Comparison of ENCODE assay signal across 19 mouse cellular contexts in the genomic region with DNA sequence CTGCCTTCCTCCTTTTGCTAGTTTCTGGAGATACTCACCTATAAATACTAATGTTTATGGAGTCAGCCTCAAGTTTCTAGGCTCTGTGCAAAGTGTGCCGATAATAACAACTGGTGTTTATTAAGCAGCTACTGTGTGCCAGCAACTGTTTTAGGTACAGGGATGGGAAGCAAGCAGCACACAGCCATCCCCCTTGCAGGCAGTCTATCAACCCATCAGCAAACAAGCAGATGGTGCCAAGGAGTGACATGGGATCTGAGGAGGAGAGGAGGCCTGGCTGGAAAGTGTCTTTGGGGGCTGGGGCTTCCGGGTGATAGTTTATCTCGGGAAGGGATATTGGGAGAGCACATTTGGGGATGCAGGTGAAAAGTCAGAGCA.
"Had no signal": no experiment of that assay in that cellular context is flagged by ENCODE, and none has a peak within 500 bp of the region (broad histone marks: within the 10 kb centered on the region; RNA-seq: fewer than 3 reads in every experiment).

No protein-coding gene starts in this region.

- H3K27ac ChIP-seq: kidney, postnatal 0 days; liver, embryonic 13.5 days; midbrain, embryonic 10.5 days; midbrain, embryonic 13.5 days; neural tube, embryonic 13.5 days; stomach, embryonic 15.5 days had no signal

- H3K4me1 ChIP-seq: megakaryocyte, embryonic 14.5 days; midbrain, embryonic 13.5 days; stomach, embryonic 15.5 days had no signal

- H3K9me3 ChIP-seq: liver, embryonic 13.5 days; megakaryocyte, embryonic 14.5 days; midbrain, embryonic 10.5 days; midbrain, embryonic 13.5 days; neural tube, embryonic 13.5 days; stomach, embryonic 15.5 days had no signal

- H3K9ac ChIP-seq: liver, embryonic 13.5 days; lung, embryonic 14.5 days; midbrain, embryonic 13.5 days; neural tube, embryonic 13.5 days; stomach, embryonic 15.5 days had no signal

- DNase-seq: kidney, postnatal 36 days; layer of hippocampus, postnatal 36 days; liver, embryonic 13.5 days; lung, postnatal 36 days; retina, postnatal 1 day; right cerebral cortex, postnatal 25 days; spleen, adult 18-20 months; thymus, postnatal 25 days had no signal

- H3K4me3 ChIP-seq: left cerebral cortex, adult 2 months; liver, embryonic 13.5 days; megakaryocyte, embryonic 14.5 days; midbrain, embryonic 10.5 days; midbrain, embryonic 13.5 days; myocyte; neural tube, embryonic 13.5 days; stomach, embryonic 15.5 days had no signal

- ATAC-seq: lung, postnatal 0 days; midbrain, embryonic 13.5 days; midbrain, embryonic 16.5 days had no signal

- H3K4me2 ChIP-seq: liver, embryonic 13.5 days; lung, embryonic 14.5 days; midbrain, embryonic 13.5 days; neural tube, embryonic 13.5 days; stomach, embryonic 15.5 days had no signal

- H3K36me3 ChIP-seq: liver, embryonic 13.5 days; midbrain, embryonic 10.5 days; midbrain, embryonic 13.5 days; neural tube, embryonic 13.5 days; stomach, embryonic 15.5 days had no signal

- H3K27me3 ChIP-seq: liver, embryonic 13.5 days; midbrain, embryonic 13.5 days; neural tube, embryonic 13.5 days; stomach, embryonic 15.5 days had no signal
